Mouse (Mus musculus) embryo, embryonic 10.5 days (tissue): Measurements from ENCODE around the gene Arhgef12.
A peak's percentile ranks its signal among the peaks of the same experiment; 100 is the strongest.
"Not testable (repeated sequence)": the region's sequence is repeated elsewhere in the genome, so short reads cannot be mapped to it uniquely, and the experiment has no call there.

Source experiments
- DNase-seq: peaks from one replicate; pipeline ENCODE4 v3.0.0-alpha.2; 2015; ENCODE audit warnings: low spot score

The Arhgef12 gene

DNA sequence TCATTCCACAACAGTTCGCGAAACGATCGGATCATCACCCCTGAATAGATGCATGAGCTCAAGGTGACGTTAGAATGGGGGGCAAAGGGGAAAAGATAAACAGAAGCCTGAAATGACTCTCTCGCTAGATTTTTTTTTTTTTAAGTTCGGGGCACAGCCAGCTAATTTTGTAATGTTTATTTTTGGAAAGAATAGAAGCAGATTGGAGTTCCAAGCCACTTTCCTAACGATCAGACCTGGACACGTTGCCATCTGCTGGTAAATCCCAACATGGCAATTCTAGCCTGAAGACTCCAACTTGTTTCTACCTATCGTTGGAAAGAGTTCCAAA lies at the start of gene Arhgef12:
TSS of gene Arhgef12 (minus strand) at position 53 of the 331 bp plus-strand sequence.
- peak; percentile 71 for DNase-seq

GRCm38 (mm10) chr9:43155960-43156359 lies 48.9 kb upstream of the Arhgef12 start:
- DNase-seq, result no peak

DNA sequence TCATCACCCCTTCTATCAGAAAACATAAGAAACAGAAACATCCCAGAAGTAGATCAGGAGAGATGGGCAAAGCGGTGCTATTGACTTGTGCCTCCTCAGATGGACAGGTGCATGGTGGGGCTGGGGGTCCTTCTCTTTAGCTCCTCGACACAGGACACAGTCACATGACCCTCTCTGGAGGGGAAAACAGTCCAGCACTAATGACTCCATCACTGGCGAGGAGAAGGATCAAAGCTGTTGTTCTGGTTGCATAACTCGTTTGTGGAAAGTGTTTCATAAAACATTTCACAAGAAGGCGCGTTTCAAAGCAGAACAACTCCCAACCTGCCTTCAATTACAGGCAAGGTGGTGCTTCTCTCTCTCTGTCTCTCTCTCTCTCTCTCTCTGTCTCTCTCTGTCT lies 44.7 kb upstream of the Arhgef12 start:
- DNase-seq, result no peak

DNA sequence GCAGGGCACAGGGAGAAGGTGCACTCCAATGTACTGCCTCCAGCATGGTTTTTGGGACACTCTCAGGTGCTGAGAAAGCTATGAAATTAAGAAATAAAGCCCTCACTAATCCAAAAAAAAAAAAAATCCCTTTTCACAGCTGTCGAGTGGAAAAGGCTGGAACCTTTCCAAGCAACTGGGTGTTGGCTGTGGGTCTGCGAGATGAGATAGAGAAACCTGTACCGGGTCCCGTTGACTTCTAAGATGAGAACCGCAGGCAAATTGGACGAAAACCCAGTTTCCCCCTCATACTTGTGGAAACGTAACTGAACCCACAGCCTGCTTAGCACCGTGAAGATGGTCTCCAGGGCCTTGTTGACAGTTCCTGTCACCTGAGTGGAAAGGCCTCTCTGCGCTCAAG lies 43.9 kb upstream of the Arhgef12 start:
- DNase-seq, result no peak

GRCm38 (mm10) chr9:43150075-43150474 lies 43.0 kb upstream of the Arhgef12 start:
- no peak for DNase-seq

- no peak for DNase-seq
Measured at GRCm38 (mm10) chr9:43149498-43149897, 42.5 kb upstream of the Arhgef12 start.

- no peak for DNase-seq
Measured at GRCm38 (mm10) chr9:43145196-43145595, 38.2 kb upstream of the Arhgef12 start.

GRCm38 (mm10) chr9:43144206-43144810 lies 37.3 kb upstream of the Arhgef12 start:
- peak; percentile 26 for DNase-seq

DNA sequence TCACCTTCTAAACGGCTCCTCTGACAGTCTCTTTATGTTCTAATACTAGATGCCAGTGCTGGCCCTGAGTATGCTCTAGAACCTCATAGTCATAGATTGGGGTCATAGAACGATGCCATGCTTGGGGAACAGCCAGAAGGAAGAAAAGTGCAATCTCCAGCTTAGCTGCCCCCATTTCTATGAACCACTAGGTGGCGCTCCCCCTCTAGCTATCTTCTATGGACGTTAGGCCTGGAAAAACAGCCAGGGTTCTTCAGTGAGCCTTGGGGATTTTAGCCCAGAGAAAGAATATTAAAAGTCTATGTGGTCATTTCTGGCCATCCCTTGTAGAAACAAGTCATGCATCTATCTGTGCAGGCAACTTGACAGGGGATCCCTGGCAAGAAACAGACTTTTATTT lies 34.8 kb upstream of the Arhgef12 start:
- peak; percentile 84 for DNase-seq

DNA sequence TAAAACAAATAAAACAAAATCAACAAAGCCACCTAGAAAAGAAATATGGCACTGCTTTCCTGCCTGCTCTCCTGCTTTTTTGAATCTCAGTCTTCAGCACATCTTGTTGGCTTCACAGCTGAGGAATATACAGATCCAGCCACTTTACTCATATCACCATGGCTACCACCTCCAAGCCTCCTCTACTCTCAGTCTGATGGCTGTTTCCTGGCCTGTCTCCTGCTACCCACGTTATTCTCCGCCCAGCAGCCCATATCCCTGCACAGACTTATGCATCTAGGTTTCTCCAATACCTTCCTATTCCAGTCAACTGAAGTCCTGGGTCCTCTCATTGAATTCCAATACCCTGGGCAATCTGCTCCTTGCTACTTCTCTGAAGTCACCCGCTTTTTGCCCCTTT lies 26.5 kb upstream of the Arhgef12 start:
- no peak for DNase-seq

- no peak for DNase-seq
Measured at GRCm38 (mm10) chr9:43132380-43132779, 25.3 kb upstream of the Arhgef12 start.

DNA sequence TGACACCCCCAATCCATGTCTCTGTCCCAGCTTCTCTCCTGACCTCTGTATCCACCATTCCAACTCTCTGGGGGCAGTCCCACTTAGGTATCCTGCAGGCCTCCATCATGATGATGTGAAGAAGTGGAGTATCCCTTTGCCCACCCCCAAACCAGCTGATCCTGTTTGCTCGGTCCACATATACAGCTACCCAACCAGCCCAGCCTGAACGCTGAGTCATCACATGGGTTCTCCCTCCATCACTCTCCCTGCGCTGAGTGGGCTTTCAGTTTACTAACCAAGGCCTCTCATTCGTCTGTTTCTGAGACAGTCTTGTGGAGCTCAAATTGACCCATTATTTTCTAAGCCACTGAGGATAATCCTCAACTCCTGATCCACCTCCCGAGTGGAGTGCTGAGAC lies 24.9 kb upstream of the Arhgef12 start:
- no peak for DNase-seq

GRCm38 (mm10) chr9:43130684-43131083 lies 23.6 kb upstream of the Arhgef12 start:
- DNase-seq, result no peak

- DNase-seq, result no peak
Measured at GRCm38 (mm10) chr9:43127101-43127787, 20.2 kb upstream of the Arhgef12 start.

GRCm38 (mm10) chr9:43122379-43122778 lies 15.3 kb upstream of the Arhgef12 start:
- DNase-seq, result no peak

DNA sequence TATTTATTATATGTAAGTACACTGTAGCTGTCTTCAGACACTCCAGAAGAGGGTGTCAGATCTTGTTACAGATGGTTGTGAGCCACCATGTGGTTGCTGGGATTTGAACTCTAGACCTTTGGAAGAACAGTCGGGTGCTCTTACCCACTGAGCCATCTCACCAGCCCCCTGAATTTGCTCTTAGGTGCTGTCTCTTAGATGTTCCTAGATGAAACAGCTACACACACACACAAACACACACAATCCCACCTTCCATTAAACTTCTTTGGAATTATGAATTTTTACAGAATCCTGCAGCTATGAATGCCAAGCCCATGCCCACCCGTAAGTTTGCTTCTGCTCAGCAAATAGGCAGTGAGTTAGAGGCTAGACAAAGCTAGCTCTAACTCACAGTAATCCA lies 14.9 kb upstream of the Arhgef12 start:
- DNase-seq, result not testable (repeated sequence)

DNA sequence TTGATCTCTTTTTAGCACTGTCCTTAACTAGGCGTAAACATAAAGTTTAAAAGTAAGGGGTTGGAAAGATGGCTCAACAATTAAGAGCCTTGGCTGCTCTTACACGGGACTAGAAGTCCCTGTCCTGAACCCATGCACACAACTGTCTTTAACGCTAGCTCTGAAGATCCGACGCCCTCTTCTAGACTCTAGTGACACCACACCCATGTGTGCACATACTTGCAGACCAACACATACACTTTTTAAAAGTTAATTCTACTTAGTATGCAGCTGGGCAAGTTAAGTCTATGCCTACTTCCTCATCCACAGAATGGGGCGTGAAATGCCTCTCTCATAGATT lies 9.9 kb upstream of the Arhgef12 start:
- no peak for DNase-seq

DNA sequence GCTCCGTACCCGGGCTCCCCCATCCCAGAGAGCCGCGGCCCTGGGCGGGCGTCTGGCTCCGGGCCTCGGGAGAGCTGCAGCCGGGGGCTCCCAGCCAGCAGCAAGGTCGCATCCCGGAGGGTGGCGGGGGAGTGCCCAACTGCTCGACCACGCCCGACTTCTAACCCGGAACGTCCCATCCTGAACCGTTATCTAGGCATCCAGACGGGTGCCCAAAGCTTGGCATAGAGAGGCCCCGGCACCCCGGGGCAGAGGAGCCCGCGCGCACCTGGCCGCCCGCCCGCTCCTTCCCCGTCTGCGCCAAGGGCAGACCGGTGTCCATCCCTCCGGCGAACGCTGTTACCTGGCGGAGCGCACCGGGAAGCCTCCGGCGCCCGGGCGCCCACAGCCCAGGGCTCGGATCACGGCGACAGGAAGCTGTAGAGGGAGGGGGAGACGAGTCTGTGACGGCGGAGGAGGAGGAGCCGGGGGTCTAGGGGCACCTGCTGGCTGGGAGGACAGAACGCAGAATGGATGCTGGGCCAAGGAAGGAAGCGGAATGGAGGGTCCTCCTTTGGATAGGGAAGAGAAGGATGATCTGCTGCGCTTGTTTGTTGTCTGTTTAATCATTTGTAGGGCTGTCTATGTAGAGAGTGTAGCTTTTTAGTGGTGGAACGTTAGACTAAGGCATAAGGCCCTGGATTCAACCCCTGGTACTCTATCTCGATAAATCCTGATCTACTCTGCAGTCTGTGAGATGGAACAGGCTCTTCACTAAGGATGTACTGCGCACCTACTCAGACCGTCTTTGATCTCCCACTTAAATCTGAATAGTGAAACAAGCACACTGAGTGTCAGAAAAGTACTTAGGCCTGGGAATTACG lies 9.3 kb upstream of the Arhgef12 start, which contains the start of gene Tmem136:
TSS of gene Tmem136 (minus strand) at position 437 of the 863 bp plus-strand sequence.
- peak; percentile 84 for DNase-seq

- DNase-seq, result peak; percentile 40
Measured at GRCm38 (mm10) chr9:43115431-43116133, 8.5 kb upstream of the Arhgef12 start.

- no peak for DNase-seq
Measured at GRCm38 (mm10) chr9:43114833-43115232, 7.8 kb upstream of the Arhgef12 start.

DNA sequence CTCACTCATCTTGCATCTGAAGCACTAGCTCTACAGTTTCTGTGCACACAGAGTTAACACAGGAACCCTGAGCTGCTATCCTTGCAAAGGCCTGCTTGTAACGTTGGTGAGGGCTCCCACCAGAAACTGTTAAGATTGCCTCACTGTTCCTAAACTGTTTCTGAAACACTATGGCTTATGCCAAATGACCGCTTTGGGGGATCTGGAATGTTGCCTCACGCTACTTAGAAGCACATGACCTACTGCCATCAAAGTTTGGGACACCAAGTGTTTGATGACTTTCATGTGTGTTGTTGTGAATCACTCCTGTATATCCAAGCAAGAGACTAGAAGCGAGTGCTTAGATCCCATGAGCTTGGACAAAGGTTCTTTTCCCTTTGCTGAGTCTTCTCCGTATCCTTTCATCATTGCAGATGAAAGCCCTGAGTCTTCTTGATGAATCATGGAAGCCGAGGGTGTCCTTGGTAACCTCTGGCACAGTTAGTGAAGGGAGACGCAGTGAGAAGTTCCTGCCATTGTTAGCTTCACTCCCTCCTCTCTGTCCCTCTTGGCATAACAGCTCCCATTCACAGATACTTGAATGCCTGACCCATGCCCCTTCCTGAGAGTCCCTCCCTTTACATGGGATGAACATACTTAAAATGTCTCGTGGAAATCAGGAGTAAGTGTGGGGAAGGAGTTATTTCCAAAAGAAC lies 3.4 kb upstream of the Arhgef12 start:
- DNase-seq, result no peak

DNA sequence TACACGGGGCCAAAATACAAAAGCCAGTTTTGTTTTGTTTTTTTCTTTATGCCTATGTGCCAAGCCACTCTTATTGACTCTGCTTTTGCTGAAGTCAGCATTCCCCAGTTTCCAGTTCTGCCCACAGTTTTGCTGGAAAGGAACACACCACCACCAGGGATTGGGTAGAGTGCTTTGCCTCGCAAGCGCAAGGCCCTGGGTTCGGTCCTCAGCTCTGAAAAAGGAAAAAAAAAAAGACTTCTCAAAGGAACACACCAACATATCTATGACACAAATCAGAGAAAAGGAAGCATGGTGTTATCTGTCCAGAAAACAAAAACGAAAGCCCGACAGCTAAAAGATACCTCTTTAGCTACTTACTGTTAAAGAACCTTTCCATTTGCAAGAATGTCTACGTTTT lies 2.1 kb upstream of the Arhgef12 start:
- DNase-seq, result no peak
